In genomic region chr5:65987004-65987403, GRCm38 (mm10) we compare ENCODE assay signal across 9 mouse cellular contexts. TPM values are rescaled to one million over a fixed set of nuclear protein-coding genes. Genes with fewer than 3 reads are reported as not detected.
"Had no signal": no experiment of that assay in that cellular context is flagged by ENCODE, and none has a peak within 500 bp of the region (broad histone marks: within the 10 kb centered on the region; RNA-seq: fewer than 3 reads in every experiment).

No protein-coding gene starts in this region.

RNA-seq across cellular contexts. Expression of gene 9130230L23Rik, which starts 17.1 kb away (rescaled TPM):
- polyA plus RNA-seq: neural tube, embryonic 14.5 days; neural tube, embryonic 15.5 days had no signal

RNA-seq across cellular contexts. Expression of gene Chrna9, which starts 52.3 kb away (rescaled TPM):
- total RNA-seq: neutrophil, adult 5-6 weeks had no signal
- polyA plus RNA-seq: neural tube, embryonic 13.5 days; neural tube, embryonic 14.5 days; neural tube, embryonic 15.5 days; small intestine, adult 2 months; stomach, embryonic 14.5 days; stomach, embryonic 15.5 days; stomach, postnatal 0 days; urinary bladder, adult 2 months had no signal
